Mouse (Mus musculus): ENCODE measurements around the gene Cyp2s1. TPM values are rescaled to one million over a fixed set of nuclear protein-coding genes. Genes with fewer than 3 reads are reported as not detected.
A peak's percentile ranks its signal among the peaks of the same experiment; 100 is the strongest.

The Cyp2s1 gene
- polyA plus RNA-seq, 1 experiment: 5.2 TPM

- WGBS: 23% methylated on average over 7 of the region's 7 CpGs
Measured at GRCm38 (mm10) chr7:25815571-25815970, 1.1 kb downstream of the Cyp2s1 start.

GRCm38 (mm10) chr7:25814711-25815110 lies 2.0 kb downstream of the Cyp2s1 start:
- Histone ChIP-seq H3K4me3 (ENCODE audit: control insufficient read depth, insufficient read depth, low read length) (no peak overlapping the region), H3K4me1 (replicated peaks; ENCODE audit: control insufficient read depth, insufficient read depth, low read length) (peaks cover 18% of the 10 kb centered on the region), H3K27me3 (ENCODE audit: control insufficient read depth, insufficient read depth, low read length) (peaks cover 6% of the 10 kb centered on the region; the same call in 1 of the 2 replicates), H3K36me3 (ENCODE audit: control insufficient read depth, insufficient read depth, low read length) (no peaks in the 10 kb centered on the region), H3K27ac (ENCODE audit: control insufficient read depth, insufficient read depth, low read length) (no peak overlapping the region)
- WGBS: 88% methylated on average over 9 of the region's 9 CpGs
- no peak for DNase-seq
- no peak for TF ChIP-seq CTCF (IDR thresholded peaks at IDR 0.05; ENCODE audit: borderline replicate concordance, control insufficient read depth, extremely low read depth, insufficient read depth, low read length, poor library complexity)
- TF ChIP-seq POLR2A (IDR thresholded peaks at IDR 0.05; ENCODE audit: control insufficient read depth, extremely low read depth, insufficient read depth, low read length, poor library complexity): no peak

More at GRCm38 (mm10) chr7:25815571-25815970, 1.1 kb downstream of the Cyp2s1 start:
- H3K4me1 ChIP-seq (replicated peaks; ENCODE audit: control insufficient read depth, insufficient read depth, low read length): peaks cover 18% of the 10 kb centered on the region
- no peak overlapping the region for H3K4me3 ChIP-seq (ENCODE audit: control insufficient read depth, insufficient read depth, low read length)
- no peak for DNase-seq
- no peaks in the 10 kb centered on the region for H3K36me3 ChIP-seq (ENCODE audit: control insufficient read depth, insufficient read depth, low read length)
- TF ChIP-seq CTCF (IDR thresholded peaks at IDR 0.05; ENCODE audit: borderline replicate concordance, control insufficient read depth, extremely low read depth, insufficient read depth, low read length, poor library complexity) (no peak), POLR2A (IDR thresholded peaks at IDR 0.05; ENCODE audit: control insufficient read depth, extremely low read depth, insufficient read depth, low read length, poor library complexity) (no peak)
- no peak overlapping the region for H3K27ac ChIP-seq (ENCODE audit: control insufficient read depth, insufficient read depth, low read length)
- peaks cover 6% of the 10 kb centered on the region; the same call in 1 of the 2 replicates for H3K27me3 ChIP-seq (ENCODE audit: control insufficient read depth, insufficient read depth, low read length)

GRCm38 (mm10) chr7:25812195-25812594 lies 4.5 kb downstream of the Cyp2s1 start:
- Histone ChIP-seq H3K27me3 (ENCODE audit: control insufficient read depth, insufficient read depth, low read length) (peaks cover 6% of the 10 kb centered on the region; the same call in 1 of the 2 replicates), H3K4me1 (replicated peaks; ENCODE audit: control insufficient read depth, insufficient read depth, low read length) (peaks cover 18% of the 10 kb centered on the region), H3K27ac (ENCODE audit: control insufficient read depth, insufficient read depth, low read length) (no peak overlapping the region), H3K4me3 (ENCODE audit: control insufficient read depth, insufficient read depth, low read length) (no peak overlapping the region), H3K36me3 (ENCODE audit: control insufficient read depth, insufficient read depth, low read length) (no peaks in the 10 kb centered on the region)
- no peak for DNase-seq
- no peak for TF ChIP-seq CTCF (IDR thresholded peaks at IDR 0.05; ENCODE audit: borderline replicate concordance, control insufficient read depth, extremely low read depth, insufficient read depth, low read length, poor library complexity)
- no peak for TF ChIP-seq POLR2A (IDR thresholded peaks at IDR 0.05; ENCODE audit: control insufficient read depth, extremely low read depth, insufficient read depth, low read length, poor library complexity)
- WGBS: 93% methylated on average over 1 of the region's 1 CpGs

- no peak for TF ChIP-seq POLR2A (IDR thresholded peaks at IDR 0.05; ENCODE audit: control insufficient read depth, extremely low read depth, insufficient read depth, low read length, poor library complexity)
- Histone ChIP-seq H3K4me1 (replicated peaks; ENCODE audit: control insufficient read depth, insufficient read depth, low read length) (peaks cover 17% of the 10 kb centered on the region), H3K27me3 (ENCODE audit: control insufficient read depth, insufficient read depth, low read length) (peaks cover 6% of the 10 kb centered on the region; the same call in 1 of the 2 replicates), H3K36me3 (ENCODE audit: control insufficient read depth, insufficient read depth, low read length) (no peaks in the 10 kb centered on the region), H3K4me3 (ENCODE audit: control insufficient read depth, insufficient read depth, low read length) (no peak overlapping the region), H3K27ac (ENCODE audit: control insufficient read depth, insufficient read depth, low read length) (no peak overlapping the region)
- no peak for DNase-seq
- 94% methylated on average over 2 of the region's 2 CpGs for WGBS
Measured at GRCm38 (mm10) chr7:25811716-25812115, 5.0 kb downstream of the Cyp2s1 start.

GRCm38 (mm10) chr7:25805631-25806343 lies 10.9 kb downstream of the Cyp2s1 start:
- DNase-seq: peak; percentile 66
- WGBS: 33% methylated on average over 21 of the region's 21 CpGs
- TF ChIP-seq POLR2A (IDR thresholded peaks at IDR 0.05; ENCODE audit: control insufficient read depth, extremely low read depth, insufficient read depth, low read length, poor library complexity) (no peak), CTCF (IDR thresholded peaks at IDR 0.05; ENCODE audit: borderline replicate concordance, control insufficient read depth, extremely low read depth, insufficient read depth, low read length, poor library complexity) (peak; percentile 25; the same call in 1 of the 2 replicates)

GRCm38 (mm10) chr7:25804792-25805191 lies 11.9 kb downstream of the Cyp2s1 start:
- H3K27me3 ChIP-seq (ENCODE audit: control insufficient read depth, insufficient read depth, low read length): no peaks in the 10 kb centered on the region
- H3K27ac ChIP-seq (ENCODE audit: control insufficient read depth, insufficient read depth, low read length): no peak overlapping the region
- no peaks in the 10 kb centered on the region for H3K4me1 ChIP-seq (replicated peaks; ENCODE audit: control insufficient read depth, insufficient read depth, low read length)
- no peak for DNase-seq
- H3K4me3 ChIP-seq (ENCODE audit: control insufficient read depth, insufficient read depth, low read length): no peak overlapping the region
- 88% methylated on average over 4 of the region's 4 CpGs for WGBS
- TF ChIP-seq CTCF (IDR thresholded peaks at IDR 0.05; ENCODE audit: borderline replicate concordance, control insufficient read depth, extremely low read depth, insufficient read depth, low read length, poor library complexity) (no peak), POLR2A (IDR thresholded peaks at IDR 0.05; ENCODE audit: control insufficient read depth, extremely low read depth, insufficient read depth, low read length, poor library complexity) (no peak)
- H3K36me3 ChIP-seq (ENCODE audit: control insufficient read depth, insufficient read depth, low read length): no peaks in the 10 kb centered on the region

More at GRCm38 (mm10) chr7:25805631-25806343, 10.9 kb downstream of the Cyp2s1 start:
- H3K4me1 ChIP-seq (replicated peaks; ENCODE audit: control insufficient read depth, insufficient read depth, low read length): no peaks in the 10 kb centered on the region
- no peaks in the 10 kb centered on the region for H3K27me3 ChIP-seq (ENCODE audit: control insufficient read depth, insufficient read depth, low read length)
- no peak overlapping the region for H3K4me3 ChIP-seq (ENCODE audit: control insufficient read depth, insufficient read depth, low read length)
- H3K27ac ChIP-seq (ENCODE audit: control insufficient read depth, insufficient read depth, low read length): no peak overlapping the region
- no peaks in the 10 kb centered on the region for H3K36me3 ChIP-seq (ENCODE audit: control insufficient read depth, insufficient read depth, low read length)

Data from thymus, adult 2 months (tissue).